ENCODE assay signal across 31 mouse cellular contexts in the genomic region with DNA sequence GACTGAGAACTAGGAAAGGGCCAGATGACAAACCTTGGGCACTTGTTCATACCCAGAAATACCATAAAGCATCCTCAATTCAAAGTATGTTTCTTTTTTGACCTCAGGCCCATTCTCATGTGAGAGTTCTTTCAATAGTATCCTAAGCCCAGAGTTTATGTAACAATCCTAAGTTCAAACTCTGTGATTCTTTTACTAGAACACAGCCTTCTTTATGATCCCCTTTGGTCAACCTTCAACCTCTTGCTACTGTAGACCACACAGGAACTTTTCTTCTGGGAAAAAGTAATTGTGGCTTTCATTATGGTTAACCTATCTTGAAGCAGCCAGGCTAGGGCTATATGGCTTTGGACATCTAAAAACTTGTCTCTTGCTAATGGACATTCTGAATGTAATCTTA. TPM values are rescaled to one million over a fixed set of nuclear protein-coding genes. Genes with fewer than 3 reads are reported as not detected.
"Had no signal": no experiment of that assay in that cellular context is flagged by ENCODE, and none has a peak within 500 bp of the region (broad histone marks: within the 10 kb centered on the region; RNA-seq: fewer than 3 reads in every experiment).

No protein-coding gene starts in this region.

- H3K9me3 ChIP-seq: embryonic facial prominence, embryonic 10.5 days; embryonic facial prominence, embryonic 12.5 days; embryonic facial prominence, embryonic 13.5 days; embryonic facial prominence, embryonic 15.5 days; forebrain, embryonic 10.5 days; forebrain, embryonic 12.5 days; forebrain, embryonic 13.5 days; forebrain, embryonic 15.5 days had no signal

- H3K27me3 ChIP-seq: embryonic facial prominence, embryonic 12.5 days; embryonic facial prominence, embryonic 13.5 days; embryonic facial prominence, embryonic 15.5 days; forebrain, embryonic 12.5 days; forebrain, embryonic 13.5 days; forebrain, embryonic 15.5 days had no signal

- H3K4me1 ChIP-seq: embryonic facial prominence, embryonic 10.5 days; embryonic facial prominence, embryonic 12.5 days; embryonic facial prominence, embryonic 13.5 days; embryonic facial prominence, embryonic 15.5 days; forebrain, embryonic 10.5 days; forebrain, embryonic 12.5 days; forebrain, embryonic 13.5 days; forebrain, embryonic 15.5 days had no signal

- ATAC-seq: forebrain, embryonic 13.5 days; forebrain, embryonic 14.5 days; forebrain, embryonic 15.5 days; forebrain, embryonic 16.5 days; forebrain, postnatal 0 days had no signal

- H3K4me2 ChIP-seq: embryonic facial prominence, embryonic 12.5 days; embryonic facial prominence, embryonic 13.5 days; embryonic facial prominence, embryonic 15.5 days; forebrain, embryonic 12.5 days; forebrain, embryonic 13.5 days; forebrain, embryonic 15.5 days had no signal

- H3K4me3 ChIP-seq: embryonic facial prominence, embryonic 10.5 days; embryonic facial prominence, embryonic 12.5 days; embryonic facial prominence, embryonic 13.5 days; embryonic facial prominence, embryonic 15.5 days; erythroblast, embryonic 14.5 days; forebrain, embryonic 10.5 days; forebrain, embryonic 12.5 days; forebrain, embryonic 13.5 days; forebrain, embryonic 15.5 days; gastrocnemius, adult 2 months; heart, adult 2 months had no signal

- DNase-seq: cerebellum, adult 2 months; cerebellum, adult 8-10 months; cerebellum, adult 9-10 months; cerebellum, adult 9-11 months; cerebellum, postnatal 10 days; cerebellum, postnatal 14 days; cerebellum, postnatal 25 days; cerebellum, postnatal 36 days; embryo, embryonic 11 days; forebrain, postnatal 0 days; gastrocnemius, adult 2 months; gastrocnemius, postnatal 10 days; gastrocnemius, postnatal 14 days; gastrocnemius, postnatal 25 days; gastrocnemius, postnatal 36 days; heart, adult 11 months; heart, adult 18-20 months; heart, adult 2 months had no signal

- H3K9ac ChIP-seq: embryonic facial prominence, embryonic 12.5 days; embryonic facial prominence, embryonic 13.5 days; embryonic facial prominence, embryonic 15.5 days; forebrain, embryonic 12.5 days; forebrain, embryonic 13.5 days; forebrain, embryonic 15.5 days; forebrain, postnatal 0 days had no signal

- H3K36me3 ChIP-seq: embryonic facial prominence, embryonic 10.5 days; embryonic facial prominence, embryonic 12.5 days; embryonic facial prominence, embryonic 13.5 days; embryonic facial prominence, embryonic 15.5 days; forebrain, embryonic 10.5 days; forebrain, embryonic 12.5 days; forebrain, embryonic 15.5 days had no signal

- H3K27ac ChIP-seq: embryonic facial prominence, embryonic 10.5 days; embryonic facial prominence, embryonic 12.5 days; embryonic facial prominence, embryonic 13.5 days; embryonic facial prominence, embryonic 15.5 days; forebrain, embryonic 10.5 days; forebrain, embryonic 12.5 days; forebrain, embryonic 13.5 days; forebrain, embryonic 15.5 days; gastrocnemius, adult 2 months; heart, adult 2 months had no signal

RNA-seq across cellular contexts. Expression of a gene that starts 48.8 kb away (rescaled TPM):
- polyA plus RNA-seq: cerebellum, adult 2 months; embryonic facial prominence, embryonic 10.5 days; embryonic facial prominence, embryonic 11.5 days; embryonic facial prominence, embryonic 12.5 days; erythroblast, embryonic 14.5 days; forebrain, embryonic 10.5 days; forebrain, embryonic 11.5 days; forebrain, embryonic 12.5 days; forebrain, embryonic 15.5 days had no signal

RNA-seq across cellular contexts. Expression of a gene that starts 52.9 kb away (rescaled TPM):
- polyA plus RNA-seq: erythroblast, embryonic 14.5 days; forebrain, embryonic 11.5 days had no signal
